Mouse (Mus musculus) olfactory bulb, adult 2 months (tissue): ENCODE data around the gene Lrrc74a.

Experiments
- CTCF ChIP-seq: fragments of 200-500 bp; IDR thresholded peaks from 2 replicates; pipeline ENCODE4 v1.5.1; 2012; ENCODE audit warnings: low read depth, mild to moderate bottlenecking, low read length, moderate library complexity; ENCODE audit not compliant: insufficient read depth
- POLR2A ChIP-seq: fragments of 200-500 bp; IDR thresholded peaks from 2 replicates; pipeline ENCODE4 v1.6.1; 2012; ENCODE audit warnings: mild to moderate bottlenecking, low read depth, low read length, moderate library complexity; ENCODE audit not compliant: insufficient read depth

GRCm38 (mm10) chr12:86805315-86805714 is 71.1 kb downstream of the Lrrc74a start:
- TF ChIP-seq POLR2A: no peak
- TF ChIP-seq CTCF: no peak
